Mouse (Mus musculus) urinary bladder, adult 2 months (tissue): Measurements from ENCODE around the gene Canx. TPM values are rescaled to one million over a fixed set of nuclear protein-coding genes. Genes with fewer than 3 reads are reported as not detected.

Experiments used
- DNase-seq: peaks from one replicate; pipeline ENCODE4 v3.0.0; 2022; ENCODE audit warnings: low spot score
- polyA plus RNA-seq: library from polyadenylated mRNA; depleted of rRNA; stranded (reverse); fragments of >200 nt; gene quantifications from 2 replicates; pipeline ENCODE4 v1.2.3, GENCODE M21; 2012; rRNA removed

The Canx gene
- polyA plus RNA-seq, 1 experiment, result 177 TPM

- DNase-seq, result peak; percentile 21
Measured at GRCm38 (mm10) chr11:50275568-50276151, 49.8 kb downstream of the Canx start.

- DNase-seq, result peak; percentile 9
Measured at GRCm38 (mm10) chr11:50275077-50275476, 50.4 kb downstream of the Canx start.

GRCm38 (mm10) chr11:50272819-50273218 is 52.7 kb downstream of the Canx start:
- DNase-seq, result no peak

- no peak for DNase-seq
Measured at GRCm38 (mm10) chr11:50269885-50270284, 55.6 kb downstream of the Canx start.

- no peak for DNase-seq
Measured at GRCm38 (mm10) chr11:50269163-50269562, 56.3 kb downstream of the Canx start.

GRCm38 (mm10) chr11:50266997-50267396 is 58.5 kb downstream of the Canx start:
- DNase-seq, result no peak

GRCm38 (mm10) chr11:50265931-50266330 is 59.5 kb downstream of the Canx start:
- no peak for DNase-seq

GRCm38 (mm10) chr11:50263198-50263597 is 62.3 kb downstream of the Canx start:
- no peak for DNase-seq

GRCm38 (mm10) chr11:50262020-50262419 is 63.5 kb downstream of the Canx start:
- DNase-seq, result no peak

- DNase-seq, result no peak
Measured at GRCm38 (mm10) chr11:50258310-50258709, 67.2 kb downstream of the Canx start.

GRCm38 (mm10) chr11:50256615-50257014 is 68.9 kb downstream of the Canx start:
- DNase-seq, result no peak

GRCm38 (mm10) chr11:50254010-50254580 is 71.4 kb downstream of the Canx start:
- no peak for DNase-seq

GRCm38 (mm10) chr11:50253393-50253792 is 72.1 kb downstream of the Canx start:
- DNase-seq, result no peak

GRCm38 (mm10) chr11:50252684-50253265 is 72.7 kb downstream of the Canx start:
- DNase-seq, result no peak

GRCm38 (mm10) chr11:50252166-50252565 is 73.3 kb downstream of the Canx start:
- DNase-seq, result no peak

GRCm38 (mm10) chr11:50248473-50249171 is 76.9 kb downstream of the Canx start:
- no peak for DNase-seq

- no peak for DNase-seq
Measured at GRCm38 (mm10) chr11:50245269-50245668, 80.2 kb downstream of the Canx start.

Other genes starting within 250 kb of the Canx start
- 36.3 and 45.8 TPM in 2 replicates for gene Tbc1d9b, start 194.3 kb downstream of the Canx start, polyA plus RNA-seq
- gene Mrnip, start 151.2 kb downstream of the Canx start, polyA plus RNA-seq, result 8.7 and 11.5 TPM in 2 replicates
- gene Sqstm1, start 114.8 kb downstream of the Canx start, polyA plus RNA-seq, result 317 and 373 TPM in 2 replicates
- 47.4 and 54.3 TPM in 2 replicates for gene Mgat4b, start 114.8 kb downstream of the Canx start, polyA plus RNA-seq
- 16.8 and 36.1 TPM in 2 replicates for gene Ltc4s, start 87.1 kb downstream of the Canx start, polyA plus RNA-seq
- gene Maml1, start 33.4 kb downstream of the Canx start, polyA plus RNA-seq, result 12.2 and 15.2 TPM in 2 replicates
- gene Cby3, start 28.8 kb upstream of the Canx start, polyA plus RNA-seq, result 0.12 and 0.25 TPM in 2 replicates
- gene Hnrnph1, start 51.3 kb upstream of the Canx start, polyA plus RNA-seq, result 251 and 299 TPM in 2 replicates
- 27.2 and 29.3 TPM in 2 replicates for gene Rufy1, start 105.5 kb upstream of the Canx start, polyA plus RNA-seq